Mouse (Mus musculus) right cerebral cortex, adult 2 months (tissue): ENCODE data around the gene Itpk1.

Source experiments
- DNase-seq, 2 experiments: peaks; one replicate each; pipeline ENCODE4 v3.0.0; 2021 to 2022; ENCODE audit warnings: low spot score in 2 of 2

The Itpk1 gene

GRCm38 (mm10) chr12:102596410-102596809 lies 108.3 kb downstream of the Itpk1 start:
- no peak for DNase-seq

- no peak for DNase-seq
Measured at GRCm38 (mm10) chr12:102594627-102595026, 110.1 kb downstream of the Itpk1 start.

- peak; percentile 74 to 76 for DNase-seq
Measured at GRCm38 (mm10) chr12:102593699-102594098, 111.0 kb downstream of the Itpk1 start.

GRCm38 (mm10) chr12:102590711-102591360 lies 113.9 kb downstream of the Itpk1 start:
- no peak for DNase-seq

GRCm38 (mm10) chr12:102587106-102587505 lies 117.6 kb downstream of the Itpk1 start:
- no peak for DNase-seq

GRCm38 (mm10) chr12:102586286-102586881 lies 118.3 kb downstream of the Itpk1 start:
- no peak for DNase-seq

- peak in 1 of 2 experiments; percentile 32 for DNase-seq
Measured at GRCm38 (mm10) chr12:102585390-102585789, 119.3 kb downstream of the Itpk1 start.

- DNase-seq: no peak
Measured at GRCm38 (mm10) chr12:102582441-102582840, 122.3 kb downstream of the Itpk1 start.

GRCm38 (mm10) chr12:102581579-102582196 lies 123.0 kb downstream of the Itpk1 start:
- DNase-seq: no peak

GRCm38 (mm10) chr12:102579041-102579440 lies 125.7 kb downstream of the Itpk1 start:
- peak; percentile 81 to 85 for DNase-seq

- DNase-seq: no peak
Measured at GRCm38 (mm10) chr12:102576659-102577398, 127.9 kb downstream of the Itpk1 start.

GRCm38 (mm10) chr12:102575541-102576329 lies 129.0 kb downstream of the Itpk1 start:
- no peak for DNase-seq

GRCm38 (mm10) chr12:102573036-102573435 lies 131.7 kb downstream of the Itpk1 start:
- no peak for DNase-seq

GRCm38 (mm10) chr12:102571666-102572065 lies 133.1 kb downstream of the Itpk1 start:
- no peak for DNase-seq

GRCm38 (mm10) chr12:102570734-102571133 lies 134.0 kb downstream of the Itpk1 start:
- no peak for DNase-seq

GRCm38 (mm10) chr12:102570111-102570510 lies 134.6 kb downstream of the Itpk1 start:
- DNase-seq: no peak

- DNase-seq: no peak
Measured at GRCm38 (mm10) chr12:102568219-102568618, 136.5 kb downstream of the Itpk1 start.

GRCm38 (mm10) chr12:102566951-102567350 lies 137.8 kb downstream of the Itpk1 start:
- DNase-seq: no peak

GRCm38 (mm10) chr12:102565086-102565485 lies 139.6 kb downstream of the Itpk1 start:
- DNase-seq: no peak

- peak; percentile 62 to 68 for DNase-seq
Measured at GRCm38 (mm10) chr12:102557372-102557771, 147.4 kb downstream of the Itpk1 start.

- DNase-seq: peak in 1 of 2 experiments; percentile 40
Measured at GRCm38 (mm10) chr12:102555850-102556249, 148.9 kb downstream of the Itpk1 start.
